Mouse (Mus musculus) cerebellum, postnatal 14 days (tissue): ENCODE results near the gene Vamp2.
"Not testable (repeated sequence)": the region's sequence is repeated elsewhere in the genome, so short reads cannot be mapped to it uniquely, and the experiment has no call there.

Experiments used
- DNase-seq, 2 experiments: peaks; one replicate each; pipeline ENCODE4 v3.0.0; 2021; ENCODE audit warnings: mixed read lengths in 2 of 2

Gene Vamp2

DNA sequence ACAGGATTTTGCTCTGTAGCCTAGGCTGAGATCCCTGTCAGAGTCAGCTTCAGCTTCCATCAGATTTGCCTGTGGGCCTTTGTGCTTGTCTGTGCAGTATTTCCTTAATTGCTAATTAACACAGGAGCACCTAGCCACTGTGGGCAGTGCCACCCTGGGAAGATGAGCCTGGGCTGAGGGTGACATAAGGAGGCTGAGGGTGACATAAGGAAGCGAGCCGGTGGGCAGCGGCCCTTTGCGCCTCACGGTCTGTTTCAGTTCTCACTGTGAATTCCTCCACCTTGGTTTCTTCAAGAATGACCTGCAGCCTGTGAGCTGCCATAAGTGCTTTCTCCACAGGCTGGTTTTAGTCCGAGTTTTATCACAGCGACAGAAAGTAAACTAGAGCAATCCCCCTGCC lies 6.7 kb upstream of the Vamp2 start:
- no peak for DNase-seq

DNA sequence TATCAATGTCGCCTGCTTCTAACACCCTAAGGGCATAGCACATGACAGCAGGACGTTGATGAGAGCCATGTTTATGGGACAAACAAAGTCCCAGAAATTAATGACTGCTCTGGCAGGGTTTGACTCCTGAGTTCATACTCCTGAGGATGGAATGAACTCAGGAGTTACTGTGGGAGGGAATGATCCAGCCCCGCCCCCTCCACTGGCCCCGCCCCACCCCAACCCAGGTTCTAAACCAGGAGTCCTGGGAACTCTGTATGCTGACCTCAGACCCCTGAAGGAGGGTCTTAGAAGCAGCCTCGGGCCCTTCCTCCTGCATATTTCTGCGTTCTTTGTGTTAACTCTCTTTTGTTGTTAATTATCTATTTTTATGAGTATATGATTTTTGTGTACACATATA lies 2.7 kb upstream of the Vamp2 start:
- no peak for DNase-seq

DNA sequence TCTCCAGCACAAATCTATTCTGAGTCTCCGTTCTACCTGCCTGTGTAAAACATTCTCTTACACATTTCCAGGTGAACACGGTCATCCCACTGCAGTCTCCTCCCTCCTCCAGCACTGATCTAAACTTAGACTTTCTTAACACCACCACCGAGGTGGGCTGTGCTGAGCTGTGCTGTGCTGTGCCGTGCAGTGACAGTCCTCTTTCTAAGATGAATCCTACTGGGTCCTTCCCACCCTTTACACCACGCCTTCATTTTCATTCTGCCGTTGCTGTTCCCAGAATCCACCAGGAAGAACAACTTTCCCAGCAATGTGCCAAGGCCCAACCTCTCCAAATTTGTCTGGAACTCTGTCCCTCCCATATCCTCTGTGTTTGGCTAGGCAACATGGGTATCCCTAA lies 1.9 kb upstream of the Vamp2 start:
- DNase-seq, result no peak

DNA sequence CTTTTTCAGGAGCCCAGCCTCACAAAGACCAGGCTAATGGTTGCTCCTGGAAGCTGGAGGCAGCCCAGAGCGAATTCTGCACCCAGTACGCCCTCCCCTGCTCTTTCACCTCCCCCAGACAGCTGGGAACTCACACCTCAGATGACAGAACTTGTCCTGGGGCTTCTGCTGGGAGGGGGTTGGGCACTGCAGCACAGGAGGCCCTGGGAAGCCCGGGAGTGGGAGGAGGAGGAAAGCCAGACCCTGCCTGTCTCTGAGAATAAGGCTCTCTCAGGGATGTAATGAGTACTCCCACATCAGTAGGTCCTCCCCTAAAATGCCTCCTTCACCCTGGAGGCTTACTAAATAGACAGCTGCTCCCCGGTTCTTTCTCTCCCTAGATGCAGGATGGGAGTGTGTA lies 1.2 kb upstream of the Vamp2 start:
- DNase-seq, result no peak

DNA sequence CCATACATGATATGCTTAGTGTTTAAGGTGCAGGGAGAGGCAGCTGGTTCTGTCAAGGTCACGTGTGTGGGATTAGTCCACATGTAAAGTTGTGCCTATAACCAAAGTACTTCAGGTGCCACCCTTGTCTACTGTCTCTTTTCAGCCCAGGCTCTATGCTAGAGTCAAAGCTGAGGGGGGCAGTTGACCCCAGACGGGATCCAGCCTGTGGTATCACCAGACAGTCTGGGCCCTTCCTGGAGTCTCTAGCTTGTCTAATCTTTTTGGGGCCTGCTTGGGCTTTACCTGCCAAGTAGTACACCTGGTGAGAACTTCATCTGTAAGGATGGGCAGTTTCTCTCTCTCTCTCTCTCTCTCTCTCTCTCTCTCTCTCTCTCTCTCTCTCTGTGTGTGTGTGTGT lies 693 bp upstream of the Vamp2 start:
- DNase-seq, result no peak

DNA sequence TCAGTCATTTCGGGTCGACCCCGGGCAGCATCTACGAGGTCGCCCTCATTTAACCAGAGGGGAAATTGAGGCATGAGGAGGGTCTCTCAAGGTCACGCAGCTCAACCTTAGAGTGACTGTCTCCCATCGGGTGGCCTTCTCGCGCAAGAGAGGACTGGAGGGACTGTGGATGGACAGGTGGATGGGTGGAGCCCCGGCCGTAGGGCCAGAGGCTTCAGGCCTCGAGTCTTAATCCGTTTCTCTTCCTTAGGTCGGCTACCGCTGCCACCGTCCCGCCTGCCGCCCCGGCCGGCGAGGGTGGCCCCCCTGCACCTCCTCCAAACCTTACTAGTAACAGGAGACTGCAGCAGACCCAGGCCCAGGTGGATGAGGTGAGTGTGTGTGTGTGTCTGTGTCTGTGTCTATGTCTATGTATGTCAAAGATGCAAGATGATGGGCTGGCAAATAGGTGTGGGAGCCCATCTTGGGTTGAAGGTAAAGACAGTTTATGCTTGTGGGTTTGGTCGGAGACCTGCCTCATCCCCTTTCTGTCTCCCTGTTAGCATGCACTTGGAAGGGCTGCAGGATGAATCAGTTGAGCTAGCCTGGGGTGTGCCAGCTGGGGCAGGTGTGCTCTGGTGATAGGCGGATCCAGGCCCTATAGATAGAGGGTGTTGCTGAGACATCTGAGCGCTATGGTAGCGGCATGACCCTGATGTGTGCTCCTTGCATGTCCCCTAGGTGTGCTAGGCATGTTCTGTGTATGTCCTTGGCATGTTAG lies 746 bp downstream of the Vamp2 start:
- no peak for DNase-seq

DNA sequence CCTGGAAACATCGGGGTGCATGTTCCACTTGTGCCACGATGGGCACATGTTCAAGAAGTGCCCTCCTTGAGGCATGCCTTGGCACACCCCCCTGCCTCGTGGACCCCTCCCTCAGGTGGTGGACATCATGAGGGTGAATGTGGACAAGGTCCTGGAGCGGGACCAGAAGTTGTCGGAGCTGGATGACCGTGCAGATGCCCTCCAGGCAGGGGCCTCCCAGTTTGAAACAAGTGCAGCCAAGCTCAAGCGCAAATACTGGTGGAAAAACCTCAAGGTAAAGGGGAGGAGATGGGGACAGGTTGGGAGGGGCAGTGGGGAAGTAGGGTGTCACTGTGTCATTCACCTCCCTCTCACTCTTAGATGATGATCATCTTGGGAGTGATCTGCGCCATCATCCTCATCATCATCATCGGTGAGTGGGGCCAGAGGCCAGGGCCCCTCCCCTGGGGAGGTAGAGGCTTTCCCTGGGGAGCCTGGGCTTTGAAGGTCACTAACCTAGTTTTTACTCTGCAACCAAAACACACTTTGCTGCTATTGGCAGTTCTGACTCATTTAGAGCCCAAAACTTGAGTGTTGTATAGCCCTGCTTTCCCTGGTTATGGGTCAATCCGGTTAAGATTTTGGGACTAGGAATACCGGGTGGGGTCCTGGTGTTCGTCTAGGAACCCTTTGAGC lies 1.5 kb downstream of the Vamp2 start:
- peak in 1 of 2 experiments; percentile 63 for DNase-seq

DNA sequence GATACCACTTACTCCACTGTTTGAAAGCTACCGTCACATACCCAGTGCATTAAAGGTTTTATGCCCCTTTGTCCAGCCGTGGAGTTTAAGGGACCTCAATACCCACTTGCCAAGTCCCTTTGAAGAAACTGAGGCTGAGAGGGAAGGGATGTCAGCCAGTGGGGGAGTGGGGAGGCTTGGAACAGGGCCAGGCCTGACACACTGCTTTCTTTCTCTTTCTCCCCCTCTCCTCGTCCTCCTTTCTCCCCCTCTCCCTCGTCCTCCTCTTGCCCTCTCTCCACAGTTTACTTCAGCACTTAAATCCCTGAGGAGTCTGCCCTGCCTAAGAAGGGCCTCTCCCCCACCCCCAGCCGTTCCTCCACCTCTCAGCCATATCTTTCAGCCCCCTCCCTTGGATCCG lies 2.1 kb downstream of the Vamp2 start:
- no peak for DNase-seq

DNA sequence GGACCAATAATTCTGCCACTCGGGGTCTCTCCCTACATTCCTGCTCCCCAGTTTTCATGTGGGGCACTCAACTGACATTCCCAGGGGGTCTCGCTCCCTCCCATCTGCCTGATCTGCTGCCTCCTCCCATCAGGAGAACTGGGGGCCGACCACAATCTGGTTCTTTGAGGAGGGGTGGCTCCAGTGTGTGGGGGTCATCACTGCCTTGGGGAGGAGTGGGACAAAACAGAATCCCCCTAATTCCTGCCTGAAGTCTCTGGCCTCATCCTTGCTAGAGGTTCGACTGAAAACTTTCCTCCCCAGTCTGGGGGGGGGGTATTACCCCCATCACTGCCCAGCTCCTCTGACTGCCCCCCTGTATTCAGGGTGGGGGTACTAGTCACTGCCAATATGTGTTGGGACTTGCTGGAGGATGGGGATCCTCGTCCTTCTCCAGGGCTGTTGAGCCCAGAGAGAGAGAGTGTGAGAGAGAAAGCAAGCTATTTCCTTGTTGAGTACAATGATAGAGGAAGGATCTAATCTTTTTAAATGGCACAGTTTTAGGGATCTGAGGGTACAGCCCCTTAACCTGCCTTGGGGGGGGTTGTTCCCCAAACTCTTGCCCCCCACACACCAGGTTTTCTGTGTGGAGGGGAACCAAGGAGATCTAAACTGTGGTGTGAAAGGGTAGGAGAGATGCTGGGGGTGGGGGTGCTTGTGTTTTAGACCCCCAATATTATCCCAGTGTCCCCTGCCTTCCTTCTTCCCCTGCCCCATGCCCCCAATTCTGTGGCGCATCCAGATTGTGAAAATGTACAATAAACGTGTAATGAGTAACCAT lies 3.5 kb downstream of the Vamp2 start:
- no peak for DNase-seq

DNA sequence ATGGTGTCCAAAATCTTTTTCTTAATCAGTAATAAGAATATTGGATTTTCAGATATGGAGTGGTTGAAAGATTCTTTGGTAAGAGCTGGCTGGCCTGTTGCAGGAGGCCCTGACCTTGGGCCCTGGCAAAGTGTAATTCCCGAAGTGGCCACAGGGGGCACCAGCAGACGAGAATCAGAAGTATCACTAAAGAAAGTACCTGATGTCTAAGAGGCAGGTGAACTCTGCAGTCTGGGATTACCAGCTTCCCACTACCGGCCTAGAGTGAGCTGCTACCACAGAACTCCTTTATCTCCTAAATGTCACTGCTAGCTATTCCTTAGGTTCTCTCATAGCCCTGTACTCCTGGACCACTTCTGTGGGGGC lies 4.1 kb downstream of the Vamp2 start:
- peak; percentile 94 to 96 for DNase-seq

DNA sequence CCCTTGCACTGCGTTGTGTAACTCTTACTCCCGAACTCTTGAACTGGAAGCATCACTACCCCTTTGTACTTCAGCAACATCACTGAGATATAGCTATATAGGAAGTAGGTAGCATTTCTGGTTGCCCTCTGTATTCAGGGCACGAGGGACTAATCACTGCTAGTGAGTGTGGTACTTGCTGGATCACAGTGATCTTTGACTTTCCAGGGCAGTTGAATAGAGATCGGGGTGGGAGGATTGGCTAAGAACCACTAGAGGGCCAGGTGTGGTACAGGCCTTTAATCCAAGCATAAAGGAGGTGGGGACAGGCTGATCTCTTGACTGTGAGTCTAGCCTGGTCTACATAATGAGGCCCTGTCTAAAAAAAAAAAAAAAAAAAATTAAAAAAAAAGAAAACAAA lies 4.6 kb downstream of the Vamp2 start:
- no peak for DNase-seq

DNA sequence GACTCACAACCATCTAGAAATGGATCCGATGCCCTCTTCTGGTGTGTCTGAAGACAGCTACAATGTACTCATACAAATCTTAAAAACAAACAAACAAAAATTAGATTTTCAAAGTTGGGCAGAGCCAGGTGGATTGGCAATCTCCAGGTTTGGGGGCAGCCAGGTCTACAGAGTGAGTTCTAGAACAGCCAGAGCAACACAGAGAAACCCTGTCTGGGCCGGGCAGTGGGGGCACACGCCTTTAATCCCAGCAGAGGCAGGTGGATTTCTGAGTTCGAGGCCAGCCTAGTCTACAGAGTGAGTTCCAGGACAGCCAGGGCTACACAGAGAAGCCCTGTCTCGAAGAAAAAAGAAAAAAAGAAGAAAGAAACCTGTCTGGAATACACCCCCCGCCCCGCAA lies 5.6 kb downstream of the Vamp2 start:
- not testable (repeated sequence) for DNase-seq

DNA sequence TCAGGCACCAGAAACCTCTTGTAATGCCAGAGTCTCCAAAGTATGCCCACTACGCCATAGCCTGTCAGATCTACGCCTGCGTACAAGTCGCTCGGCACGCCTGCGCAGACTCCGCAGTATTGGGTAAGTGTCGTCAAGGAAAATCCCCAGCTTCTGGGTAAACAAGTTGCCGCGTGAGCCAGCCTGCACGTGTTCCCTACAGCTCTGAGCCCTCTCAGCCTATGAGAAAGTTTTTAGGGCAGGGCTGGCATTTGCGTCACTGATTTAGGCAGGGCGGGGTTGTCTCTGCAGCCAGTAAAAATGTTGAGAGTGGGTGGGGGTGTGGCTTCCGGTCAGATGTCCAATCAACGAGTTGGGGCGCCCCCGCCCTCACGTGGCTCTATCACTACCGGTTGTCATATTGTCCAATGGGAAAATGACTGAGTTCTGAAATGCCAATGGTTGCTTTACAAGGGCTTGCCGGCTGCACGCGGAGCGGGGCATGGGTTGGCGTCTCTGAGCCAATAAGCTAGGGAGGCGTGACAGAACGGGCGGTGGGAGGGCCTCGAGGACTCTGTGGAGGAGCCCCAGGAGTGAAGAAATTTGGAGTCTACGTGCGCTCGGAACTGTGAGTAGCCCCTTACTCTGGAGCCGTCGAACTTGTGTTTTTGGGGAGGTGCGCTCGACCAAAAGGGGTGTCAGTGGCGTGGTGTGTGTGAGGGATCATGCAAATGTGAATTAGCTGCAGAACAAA lies 6.6 kb downstream of the Vamp2 start, which contains the start of gene Per1:
TSS of gene Per1 (plus strand) at position 521 of the 733 bp plus-strand sequence.
- DNase-seq, result peak; percentile 98 to 99

DNA sequence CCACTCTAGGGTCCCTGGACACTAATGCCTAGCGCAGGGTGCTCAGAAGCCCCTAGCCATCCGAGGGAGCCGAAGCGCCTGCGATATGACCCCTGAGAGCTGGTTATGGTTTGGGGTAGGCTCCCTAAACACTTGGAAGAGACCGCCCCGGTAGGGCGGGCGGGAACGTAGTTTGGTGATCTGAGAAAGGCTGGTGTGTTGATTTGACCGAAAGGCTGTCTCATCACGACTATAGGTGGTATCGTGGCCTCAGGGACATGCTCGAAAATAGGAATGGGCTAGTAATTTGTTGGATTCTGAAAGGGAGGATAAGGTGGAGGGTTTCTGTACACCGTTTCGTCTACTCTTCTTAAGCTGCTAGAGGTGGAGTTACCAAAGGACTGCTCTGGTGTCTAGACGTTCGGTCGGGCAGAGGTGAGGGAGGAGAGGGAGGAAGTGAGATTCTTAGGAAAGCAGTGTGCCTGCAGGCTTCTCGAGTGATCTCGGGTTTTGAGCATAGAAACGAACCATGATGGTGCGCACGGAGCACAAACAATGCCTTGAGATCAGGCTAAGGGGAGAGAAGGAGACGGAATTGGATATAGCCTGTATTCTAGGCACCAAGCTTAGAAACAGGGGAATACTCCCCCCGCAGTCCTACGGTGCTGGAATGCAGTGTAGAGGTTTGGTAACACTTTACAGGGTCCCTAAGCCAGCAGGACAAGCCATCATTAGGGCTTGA lies 7.4 kb downstream of the Vamp2 start:
- DNase-seq, result peak in 1 of 2 experiments; percentile 42

DNA sequence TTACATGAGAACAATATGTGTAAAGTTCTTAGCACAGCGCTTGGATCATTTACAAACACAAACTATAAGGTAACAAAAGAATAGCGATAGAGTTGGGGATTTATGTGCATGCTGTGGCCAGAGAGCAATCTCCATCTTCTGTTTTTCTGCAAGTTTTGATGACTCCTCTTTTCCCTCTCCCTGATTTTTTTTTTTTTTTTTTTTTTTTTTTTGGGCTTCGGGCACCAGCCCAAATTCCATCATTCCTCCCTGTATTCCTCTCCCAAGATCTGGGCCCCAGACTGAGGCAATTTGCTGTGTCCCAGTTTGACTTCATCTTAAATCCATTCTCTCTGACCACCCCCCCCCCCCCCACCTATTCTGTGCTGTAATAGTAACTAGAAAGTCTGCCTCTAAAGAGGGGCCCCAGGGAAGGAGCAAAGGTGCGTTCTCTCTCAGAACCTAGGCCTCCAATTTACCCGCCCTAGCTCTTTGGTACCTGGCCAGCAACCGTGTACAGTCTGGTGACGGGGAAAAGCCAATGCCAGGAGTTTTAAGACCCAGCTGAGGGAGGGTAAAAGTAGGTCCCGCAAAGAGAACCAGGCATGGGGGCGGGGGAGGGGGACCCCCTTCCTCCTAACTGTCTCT lies 8.2 kb downstream of the Vamp2 start:
- DNase-seq, result no peak

DNA sequence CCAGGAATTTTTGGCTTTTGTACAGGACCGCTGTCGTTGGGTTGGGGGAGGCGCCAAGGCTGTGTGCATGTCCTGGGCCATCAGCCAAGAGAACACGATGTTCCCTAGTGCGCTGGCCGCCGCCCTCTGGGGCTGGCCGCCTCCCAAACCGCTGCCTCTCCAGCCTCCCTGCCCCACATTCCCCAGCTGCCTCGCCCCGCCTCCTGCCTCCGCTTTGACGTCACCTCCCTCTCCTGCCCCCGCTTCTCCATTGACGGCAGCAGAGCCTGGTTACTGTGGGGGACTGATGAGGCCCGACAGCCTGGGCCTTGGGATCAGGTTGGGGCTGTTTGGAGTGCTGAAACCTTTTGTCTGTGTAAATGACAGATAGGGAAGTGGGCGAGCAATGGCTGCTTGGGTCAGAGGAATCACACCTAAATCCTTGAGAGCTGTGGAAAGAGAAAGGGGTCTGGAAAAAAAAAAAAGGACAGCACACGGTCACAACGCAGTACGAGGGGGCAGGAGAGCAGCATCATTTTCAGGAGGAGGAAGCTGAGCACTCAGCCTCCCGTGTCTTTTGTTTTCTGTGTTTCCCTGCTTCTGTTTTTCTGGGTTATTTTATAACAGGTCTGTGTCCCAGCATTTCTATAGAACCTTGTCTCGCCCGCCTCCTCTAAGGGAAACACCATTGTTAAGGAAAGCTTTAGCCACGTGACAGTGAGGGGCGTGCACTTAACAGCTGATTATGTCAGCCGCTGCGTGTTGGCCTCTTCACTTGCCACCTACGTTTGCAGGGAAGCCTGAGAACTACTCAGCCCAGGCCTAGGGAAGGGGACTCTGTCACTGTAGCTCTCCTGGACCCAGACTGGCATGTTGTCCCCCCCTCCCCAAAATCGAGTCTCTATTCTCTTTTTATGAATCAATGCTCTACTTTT lies 9.0 kb downstream of the Vamp2 start:
- DNase-seq, result peak; percentile 85 to 92

DNA sequence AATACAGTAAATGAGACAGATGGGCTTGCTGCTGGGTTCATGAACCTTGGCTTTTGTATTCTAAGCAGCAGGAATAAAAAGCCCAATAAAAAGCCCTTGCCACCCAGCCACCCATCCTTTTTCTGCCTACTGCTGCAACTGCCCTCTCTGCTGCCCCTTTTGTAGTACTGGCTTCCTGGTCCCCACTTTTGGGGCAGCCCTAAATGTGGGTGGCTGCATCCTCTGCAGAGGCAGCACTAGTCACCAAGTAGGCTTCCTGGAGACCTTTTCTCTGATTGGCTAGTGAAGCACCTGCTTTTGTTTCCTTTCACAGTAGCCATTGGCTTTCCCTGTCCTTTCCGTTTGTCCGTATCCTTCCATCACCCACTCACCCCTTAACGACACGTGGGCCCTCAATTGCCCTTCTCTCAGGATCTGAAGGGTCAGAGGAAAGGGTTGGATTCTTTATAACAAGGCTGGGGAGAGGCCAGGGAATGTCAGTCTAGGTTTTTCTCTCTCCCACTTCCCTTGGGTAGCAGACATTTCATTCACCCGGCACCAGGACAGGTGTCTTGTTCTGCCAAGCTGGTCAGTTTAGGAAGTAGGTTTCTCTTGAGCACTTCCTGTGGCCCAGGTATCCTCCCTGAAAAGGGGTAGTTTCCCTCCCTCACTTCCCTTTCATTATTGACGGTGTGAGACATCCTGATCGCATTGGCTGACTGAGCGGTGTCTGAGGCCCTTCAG lies 9.9 kb downstream of the Vamp2 start:
- DNase-seq, result no peak

DNA sequence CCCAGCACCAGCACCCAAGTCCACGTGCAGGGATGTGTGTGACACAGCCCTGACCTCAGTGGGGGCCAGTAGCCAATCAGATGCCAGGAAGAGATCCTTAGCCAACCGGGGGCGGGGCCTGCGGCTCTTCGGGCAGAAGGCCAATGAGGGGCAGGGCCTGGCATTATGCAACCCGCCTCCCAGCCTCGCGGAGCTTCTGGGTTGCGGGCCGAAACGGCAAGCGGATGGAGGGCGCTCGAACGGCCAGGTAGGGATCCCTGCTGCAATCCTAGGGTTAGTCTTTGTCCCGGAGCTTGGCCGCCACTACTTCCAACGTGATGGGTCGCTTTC lies 10.4 kb downstream of the Vamp2 start:
- peak; percentile 99 to 100 for DNase-seq

DNA sequence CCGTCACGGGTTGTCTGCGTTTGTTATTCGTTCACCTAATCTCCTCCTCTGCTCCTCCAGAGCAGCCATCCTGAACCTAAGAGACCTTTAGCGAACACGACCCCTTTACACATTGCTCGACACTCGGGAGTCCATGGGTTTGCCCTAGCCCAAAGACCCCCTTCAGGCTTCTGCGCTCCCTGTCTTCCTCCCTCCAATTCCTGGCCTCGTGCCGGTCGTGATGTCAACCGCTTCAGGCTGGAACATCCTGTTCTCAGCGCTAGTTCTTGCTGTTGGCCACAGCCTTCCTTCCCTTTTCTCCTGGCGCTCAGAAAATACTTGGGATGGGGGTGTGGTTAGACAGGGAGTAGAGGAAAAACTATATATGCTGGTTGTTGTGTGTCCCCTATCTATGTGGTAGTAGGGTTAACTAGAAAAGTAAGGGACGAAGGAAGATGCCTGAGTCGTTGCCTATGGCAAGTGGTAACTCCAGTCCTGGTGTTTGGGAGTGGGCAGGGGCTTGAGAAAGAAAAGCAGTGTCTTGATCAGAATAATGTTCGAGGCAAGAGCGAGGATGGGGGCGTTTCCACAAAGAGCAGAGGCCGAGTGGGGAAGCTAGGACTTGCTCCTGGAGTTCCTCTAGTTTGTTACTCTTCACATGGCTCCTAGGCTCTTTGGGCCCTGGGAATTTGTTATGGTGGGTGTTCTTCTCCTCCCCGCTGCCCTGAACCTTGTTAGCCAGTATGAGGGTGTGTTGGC lies 11.1 kb downstream of the Vamp2 start:
- DNase-seq, result peak; percentile 83 to 92
